Mouse (Mus musculus) lung, adult 2 months (tissue): ENCODE measurements around the gene Hemk1. TPM values are rescaled to one million over a fixed set of nuclear protein-coding genes. Genes with fewer than 3 reads are reported as not detected.

Source experiments
- DNase-seq: peaks from one replicate; pipeline ENCODE4 v3.0.0; 2022
- H3K4me1 ChIP-seq: fragments of 200-500 bp; 2 replicates; pipeline ENCODE4 v1.6.1; 2011; ENCODE audit warnings: low read length; ENCODE audit not compliant: control insufficient read depth, insufficient read depth
- H3K4me3 ChIP-seq: fragments of 200-500 bp; replicated peaks from 2 replicates; pipeline ENCODE3; 2011; ENCODE audit warnings: low read depth, mild to moderate bottlenecking, control low read depth, low read length; ENCODE audit errors: extremely low read depth
- CTCF ChIP-seq: fragments of 200-500 bp; IDR thresholded peaks from 2 replicates; pipeline ENCODE4 v1.5.1; 2011; ENCODE audit warnings: mild to moderate bottlenecking, low read length, control low read depth; ENCODE audit not compliant: insufficient read depth
- POLR2A ChIP-seq: fragments of 200-500 bp; IDR thresholded peaks from 2 replicates; pipeline ENCODE4 v1.6.1; 2011; ENCODE audit warnings: low read depth, mild to moderate bottlenecking, control low read depth, low read length, borderline replicate concordance; ENCODE audit errors: extremely low read depth
- WGBS: fragments of 180-500 bp; shearing (Covaris S2); methylation state at CpG from one replicate; pipeline ENCODE4 v1.1.7; 2018; 5-methylcytosine and 5-hydroxymethylcytosine counted together
- polyA plus RNA-seq: library from polyadenylated mRNA; depleted of rRNA; stranded (reverse); fragments of >200 nt; gene quantifications from 2 replicates; pipeline ENCODE4 v1.2.3, GENCODE M21; 2012

Hemk1 gene
- polyA plus RNA-seq, 1 experiment: 21.0 TPM

DNA sequence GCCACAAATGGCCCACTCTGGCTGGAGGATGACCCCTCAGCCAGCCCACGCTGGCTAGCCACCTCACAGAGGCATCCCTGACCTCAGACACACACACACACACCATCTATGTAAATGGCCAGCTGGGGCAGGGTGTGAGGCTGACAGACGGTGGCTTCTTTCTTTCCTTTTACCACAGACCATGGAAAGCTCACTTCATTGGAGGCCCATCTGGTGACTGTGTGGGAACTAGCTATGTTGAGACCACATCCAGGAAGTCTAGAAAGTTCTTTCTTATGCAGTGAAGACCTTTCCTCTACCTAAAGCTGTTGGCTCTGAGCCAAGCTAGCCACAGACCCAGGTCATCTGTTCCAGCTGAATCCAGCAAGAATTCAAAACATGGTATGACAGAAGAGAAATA is 4.5 kb downstream of the Hemk1 start:
- DNase-seq: no peak
- TF ChIP-seq POLR2A (no peak), CTCF (no peak)
- 72% methylated on average over 2 of the region's 2 CpGs for WGBS
- no peak overlapping the region for H3K4me3 ChIP-seq
- peaks cover 9% of the 10 kb centered on the region for H3K4me1 ChIP-seq

DNA sequence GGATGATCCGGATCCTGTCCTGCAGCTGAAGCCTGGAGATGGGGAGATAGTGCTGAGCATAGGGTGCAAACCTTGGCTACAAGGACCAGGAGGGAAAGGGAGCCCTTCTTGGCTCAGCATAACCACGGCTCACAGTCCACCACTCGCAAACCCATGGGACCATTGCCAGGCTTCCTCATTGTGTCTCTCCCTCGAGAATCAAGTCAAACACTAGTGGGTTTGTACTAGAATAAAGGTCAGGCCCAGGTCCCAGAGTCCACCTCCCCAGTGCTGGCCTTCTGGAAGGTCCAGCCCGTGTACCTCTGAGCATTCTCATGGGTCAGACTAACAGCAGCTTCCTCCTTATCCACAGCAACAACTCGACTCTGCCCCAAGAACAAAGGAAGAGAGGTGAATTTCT is 7.4 kb downstream of the Hemk1 start:
- DNase-seq: no peak
- H3K4me1 ChIP-seq: peaks cover 10% of the 10 kb centered on the region
- WGBS: 52% methylated on average over 6 of the region's 6 CpGs
- no peak overlapping the region for H3K4me3 ChIP-seq
- TF ChIP-seq CTCF (no peak), POLR2A (no peak)

GRCm38 (mm10) chr9:107327879-107328620 is 10.1 kb downstream of the Hemk1 start:
- 76% methylated on average over 16 of the region's 16 CpGs for WGBS
- Histone ChIP-seq H3K4me1 (peaks cover 19% of the 10 kb centered on the region), H3K4me3 (no peak overlapping the region)
- DNase-seq: peak; percentile 74
- TF ChIP-seq CTCF: no peak
- no peak; the same call in 1 of the 2 replicates for TF ChIP-seq POLR2A

GRCm38 (mm10) chr9:107325904-107326303 is 12.2 kb downstream of the Hemk1 start:
- WGBS: 48% methylated on average over 7 of the region's 7 CpGs
- no peak for TF ChIP-seq POLR2A
- TF ChIP-seq CTCF: no peak
- Histone ChIP-seq H3K4me1 (peaks cover 21% of the 10 kb centered on the region), H3K4me3 (no peak overlapping the region)
- DNase-seq: no peak

DNA sequence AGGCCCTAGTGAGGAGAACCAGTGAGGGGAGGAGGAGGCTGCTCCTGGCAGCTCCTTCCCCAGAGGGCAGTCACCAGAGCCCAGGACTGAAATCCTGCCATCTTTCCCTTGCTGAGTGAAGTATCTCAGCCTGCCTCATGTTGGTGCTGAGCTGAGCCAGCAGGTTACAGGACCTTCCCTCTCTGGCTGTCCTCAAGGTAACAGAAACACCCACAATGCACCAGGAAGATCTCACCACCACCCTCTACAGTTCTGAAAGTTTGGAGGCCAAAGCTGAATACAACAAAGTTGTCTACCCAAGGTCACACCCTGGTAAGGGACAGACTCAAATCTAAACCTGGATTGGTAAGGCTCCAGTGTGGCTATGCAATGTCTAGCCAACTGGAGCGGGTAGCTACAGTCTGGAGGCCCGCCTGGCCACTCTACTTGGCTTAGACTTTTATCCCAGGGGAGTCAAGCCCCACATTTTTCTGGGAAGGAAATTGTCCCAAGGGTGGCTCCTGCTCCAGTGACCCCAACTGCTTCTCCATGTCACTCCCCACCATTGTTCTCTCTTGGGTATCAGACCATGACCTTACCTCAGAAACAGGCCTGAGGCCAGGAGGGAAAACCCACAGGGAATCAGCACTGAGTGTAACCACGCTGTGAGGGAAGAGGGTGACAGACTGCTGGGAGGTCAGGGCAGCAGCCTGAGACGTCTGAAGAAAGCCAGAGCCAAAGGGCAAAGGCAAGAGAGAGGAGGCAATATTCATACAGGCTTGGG is 13.2 kb downstream of the Hemk1 start:
- TF ChIP-seq POLR2A (no peak), CTCF (no peak)
- H3K4me3 ChIP-seq: no peak overlapping the region
- no peak for DNase-seq
- peaks cover 21% of the 10 kb centered on the region for H3K4me1 ChIP-seq
- 67% methylated on average over 4 of the region's 4 CpGs for WGBS

- no peak for DNase-seq
- WGBS: 11% methylated on average over 6 of the region's 6 CpGs
- no peak for TF ChIP-seq POLR2A
- TF ChIP-seq CTCF: no peak
- peaks cover 19% of the 10 kb centered on the region for H3K4me1 ChIP-seq
- no peak overlapping the region for H3K4me3 ChIP-seq
Observed at GRCm38 (mm10) chr9:107323558-107323957, 14.6 kb downstream of the Hemk1 start.

DNA sequence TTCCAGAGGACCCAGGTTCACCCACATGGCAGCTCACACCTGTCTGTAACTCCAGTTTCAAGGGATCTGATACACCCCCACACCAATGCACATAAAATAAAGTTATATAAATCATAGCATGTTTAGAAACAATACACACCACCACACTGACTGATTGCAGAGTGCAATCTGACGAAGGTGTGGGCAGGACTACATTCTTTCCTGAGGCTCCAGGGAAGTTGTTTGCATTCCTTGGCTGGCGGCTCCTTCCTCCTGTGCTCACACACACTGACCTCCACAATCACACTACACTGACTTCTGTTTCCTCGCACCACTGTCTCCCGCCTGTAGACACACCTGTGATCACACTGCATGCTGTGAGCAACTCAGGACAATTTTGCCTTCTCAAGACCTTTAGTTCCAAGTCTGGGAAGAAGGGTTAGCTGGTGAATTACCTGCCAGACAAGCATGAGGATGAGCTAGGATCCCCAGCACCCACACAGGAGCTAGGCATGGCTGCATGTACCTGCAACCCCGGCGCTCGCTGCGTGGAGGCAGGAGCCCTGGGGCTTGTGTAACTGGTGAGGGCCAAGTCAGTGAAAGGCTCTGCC is 15.6 kb downstream of the Hemk1 start:
- TF ChIP-seq CTCF (no peak), POLR2A (no peak)
- Histone ChIP-seq H3K4me3 (no peak overlapping the region), H3K4me1 (peaks cover 19% of the 10 kb centered on the region)
- DNase-seq: no peak
- 63% methylated on average over 8 of the region's 8 CpGs for WGBS

DNA sequence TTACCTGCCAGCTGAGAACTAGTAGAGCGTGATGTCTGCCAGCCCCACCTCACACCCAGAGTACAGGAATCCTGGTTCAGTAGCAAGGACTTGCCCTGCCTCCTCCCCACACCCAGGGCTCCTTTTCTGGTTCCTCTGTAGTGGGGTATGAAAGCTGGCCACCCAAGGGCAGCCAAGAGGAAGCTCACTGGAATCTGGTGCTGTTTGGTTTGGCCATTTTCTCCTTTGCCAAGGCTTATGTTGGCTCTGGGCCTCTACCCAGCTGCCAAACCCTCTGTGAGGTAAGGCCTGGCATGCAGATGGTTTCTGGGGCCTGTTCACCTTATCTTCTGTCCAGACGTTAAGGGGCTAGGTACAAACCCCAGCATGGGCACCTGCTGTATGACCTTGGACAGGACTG is 22.4 kb downstream of the Hemk1 start:
- TF ChIP-seq POLR2A (no peak), CTCF (no peak)
- no peak for DNase-seq
- Histone ChIP-seq H3K4me1 (peaks cover 9% of the 10 kb centered on the region), H3K4me3 (no peak overlapping the region)
- 56% methylated on average over 2 of the region's 2 CpGs for WGBS

DNA sequence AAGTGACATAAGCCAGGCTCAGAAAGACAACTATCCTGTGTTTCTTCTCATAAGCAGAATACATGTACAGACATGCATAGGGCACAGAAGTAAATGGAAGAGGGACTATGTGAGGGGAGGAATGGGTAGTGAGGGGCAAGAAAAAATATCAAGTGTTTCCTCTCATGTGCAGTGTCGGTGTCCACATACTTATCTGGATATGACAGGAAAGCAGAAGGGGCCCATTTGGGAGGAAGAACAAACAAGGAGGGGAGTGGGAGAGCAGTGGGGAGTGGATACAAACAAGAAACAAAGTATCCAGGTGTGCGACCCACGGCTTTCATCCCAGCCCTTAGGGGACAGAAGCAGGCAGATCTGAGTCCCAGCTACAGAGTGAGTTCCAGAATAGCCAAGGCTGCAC is 24.2 kb downstream of the Hemk1 start:
- 78% methylated on average over 3 of the region's 3 CpGs for WGBS
- DNase-seq: no peak
- TF ChIP-seq CTCF: no peak
- TF ChIP-seq POLR2A: no peak
- Histone ChIP-seq H3K4me3 (no peak overlapping the region), H3K4me1 (peaks cover 9% of the 10 kb centered on the region)

DNA sequence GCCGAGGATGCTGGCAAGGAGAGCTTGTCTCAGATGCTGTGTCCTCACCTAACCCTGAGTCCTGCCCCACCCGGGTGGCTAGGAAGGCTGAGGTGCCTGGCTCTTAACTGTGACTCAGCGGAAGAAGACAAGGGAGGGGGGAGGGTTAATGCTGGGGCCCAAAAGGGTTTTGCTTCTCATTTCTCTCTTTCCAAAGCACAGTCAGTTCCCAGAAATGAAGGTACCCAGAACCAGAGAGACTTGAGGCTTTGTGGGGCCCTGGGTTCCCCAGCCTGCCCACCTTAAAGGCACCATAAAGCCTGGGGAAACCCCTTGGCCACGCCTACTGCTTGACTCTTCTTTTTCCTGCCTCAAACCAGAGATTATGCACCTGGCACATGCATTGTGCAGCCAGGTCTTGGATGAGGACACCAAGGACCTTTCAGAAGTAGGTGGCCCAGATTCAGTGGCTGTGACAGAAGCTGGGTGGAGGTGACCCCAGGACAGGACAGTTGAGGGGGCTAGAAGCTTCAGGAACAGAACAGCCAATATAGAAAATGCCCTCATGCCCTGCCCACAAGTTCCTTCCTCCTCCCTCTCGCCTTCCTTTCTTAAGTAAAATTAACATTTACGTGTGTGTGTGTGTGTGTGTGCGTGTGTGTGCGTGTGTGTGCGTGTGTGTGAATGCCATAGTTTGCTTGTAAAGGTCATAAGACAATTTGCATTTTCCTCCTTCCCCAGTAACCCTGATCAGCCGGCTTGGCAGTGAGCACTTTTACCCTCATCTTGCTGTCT is 25.2 kb downstream of the Hemk1 start:
- DNase-seq: no peak
- 51% methylated on average over 10 of the region's 10 CpGs for WGBS
- H3K4me3 ChIP-seq: no peak overlapping the region
- peaks cover 12% of the 10 kb centered on the region for H3K4me1 ChIP-seq
- TF ChIP-seq POLR2A: no peak
- no peak for TF ChIP-seq CTCF
